Mouse (Mus musculus) midbrain, embryonic 14.5 days (tissue): ENCODE results near the gene Runx1. TPM values are rescaled to one million over a fixed set of nuclear protein-coding genes. Genes with fewer than 3 reads are reported as not detected.

Experiments
- ATAC-seq: fragments of 200-750 bp; cut with Nextera tagmentation; 2 replicates; pipeline ENCODE4 v1.8.0; 2017; ENCODE audit warnings: moderate number of reproducible peaks, moderate library complexity; ENCODE audit not compliant: low FRiP score, low TSS enrichment
- DNase-seq: peaks from one replicate; pipeline ENCODE4 v3.0.0-alpha.2; 2015
- H3K27ac ChIP-seq: fragments of 300-500 bp; sonication (generic); replicated peaks from 2 replicates; pipeline ENCODE4 v1.5.1; 2014; ENCODE audit warnings: mild to moderate bottlenecking, low read depth, low read length, moderate library complexity
- H3K27me3 ChIP-seq: fragments of 300-500 bp; sonication (generic); 2 replicates; pipeline ENCODE4 v1.6.1; 2014; ENCODE audit warnings: low read length, control low read depth, mixed read lengths; ENCODE audit not compliant: control insufficient read depth, insufficient read depth
- H3K36me3 ChIP-seq: fragments of 300-500 bp; sonication (generic); 2 replicates; pipeline ENCODE4 v1.6.1; 2014; ENCODE audit warnings: low read length, control low read depth; ENCODE audit not compliant: control insufficient read depth, insufficient read depth
- H3K4me1 ChIP-seq: fragments of 300-500 bp; sonication (generic); 2 replicates; pipeline ENCODE4 v1.6.1; 2014; ENCODE audit warnings: mild to moderate bottlenecking, antibody characterized with exemption, low read length, control low read depth; ENCODE audit not compliant: control insufficient read depth, insufficient read depth
- H3K4me2 ChIP-seq: fragments of 300-500 bp; sonication (generic); 2 replicates; pipeline ENCODE4 v1.6.1; 2014; ENCODE audit warnings: mild to moderate bottlenecking, low read length, moderate library complexity
- H3K4me3 ChIP-seq: fragments of 300-500 bp; sonication (generic); replicated peaks from 2 replicates; pipeline ENCODE4 v1.5.1; 2014; ENCODE audit warnings: low read depth, low read length
- H3K9ac ChIP-seq: fragments of 300-500 bp; sonication (generic); replicated peaks from 2 replicates; pipeline ENCODE4 v1.6.1; 2014; ENCODE audit warnings: mild to moderate bottlenecking, low read length, moderate library complexity
- H3K9me3 ChIP-seq: fragments of 300-500 bp; sonication (generic); 2 replicates; pipeline ENCODE4 v1.6.1; 2016; ENCODE audit warnings: low read length, control low read depth, mixed read lengths; ENCODE audit not compliant: control insufficient read depth
- WGBS: fragments of 180-500 bp; shearing (Covaris S2); extraction: QIAGEN DNeasy Blood & Tissue Kit; methylation state at CpG from one replicate; pipeline ENCODE4 v1.1.7; 2014; 5-methylcytosine and 5-hydroxymethylcytosine counted together
- polyA plus RNA-seq: library from polyadenylated mRNA; unstranded; fragments of >200 nt; fragmentation: Nextera tagmentation; extraction: Ambion mirVana; gene quantifications from 2 replicates; pipeline ENCODE4 v1.2.1, GENCODE M21; 2014

The Runx1 gene
- polyA plus RNA-seq, 1 experiment from 2014 or later: 0.76 TPM

GRCm38 (mm10) chr16:92741342-92741741 is 84.6 kb downstream of the Runx1 start:
- no peaks in the 10 kb centered on the region for H3K36me3 ChIP-seq
- no peak overlapping the region for H3K4me2 ChIP-seq
- no peak overlapping the region for H3K27ac ChIP-seq
- no peaks in the 10 kb centered on the region for H3K4me1 ChIP-seq
- DNase-seq: no peak
- H3K9me3 ChIP-seq: no peaks in the 10 kb centered on the region
- WGBS: 91% methylated on average over 8 of the region's 8 CpGs
- H3K27me3 ChIP-seq: no peaks in the 10 kb centered on the region
- no peak for ATAC-seq
- H3K9ac ChIP-seq: no peak overlapping the region
- no peak overlapping the region for H3K4me3 ChIP-seq

- Histone ChIP-seq H3K4me1 (no peaks in the 10 kb centered on the region), H3K36me3 (no peaks in the 10 kb centered on the region), H3K9ac (no peak overlapping the region), H3K27ac (no peak overlapping the region), H3K27me3 (no peaks in the 10 kb centered on the region), H3K4me3 (no peak overlapping the region), H3K4me2 (no peak overlapping the region), H3K9me3 (no peaks in the 10 kb centered on the region)
- 62% methylated on average over 9 of the region's 9 CpGs for WGBS
- no peak for DNase-seq
- ATAC-seq: no peak
These were observed 85.4 kb downstream of the Runx1 start for GRCm38 (mm10) chr16:92740541-92740940.

- no peak overlapping the region for H3K4me3 ChIP-seq
- no peak overlapping the region for H3K4me2 ChIP-seq
- no peak overlapping the region for H3K9ac ChIP-seq
- no peak for DNase-seq
- no peaks in the 10 kb centered on the region for H3K36me3 ChIP-seq
- WGBS: 56% methylated on average over 12 of the region's 12 CpGs
- no peaks in the 10 kb centered on the region for H3K4me1 ChIP-seq
- no peak for ATAC-seq
- no peaks in the 10 kb centered on the region for H3K27me3 ChIP-seq
- no peak overlapping the region for H3K27ac ChIP-seq
- no peaks in the 10 kb centered on the region for H3K9me3 ChIP-seq
These were observed 86.0 kb downstream of the Runx1 start for GRCm38 (mm10) chr16:92739997-92740396.

- no peaks in the 10 kb centered on the region for H3K4me1 ChIP-seq
- H3K4me2 ChIP-seq: no peak overlapping the region
- H3K9me3 ChIP-seq: no peaks in the 10 kb centered on the region
- no peaks in the 10 kb centered on the region for H3K36me3 ChIP-seq
- H3K4me3 ChIP-seq: no peak overlapping the region
- H3K27me3 ChIP-seq: no peaks in the 10 kb centered on the region
- H3K27ac ChIP-seq: no peak overlapping the region
- WGBS: 78% methylated on average over 7 of the region's 7 CpGs
- ATAC-seq (no peak), DNase-seq (no peak)
- no peak overlapping the region for H3K9ac ChIP-seq
These were observed 86.7 kb downstream of the Runx1 start for GRCm38 (mm10) chr16:92739071-92739793.

- DNase-seq (no peak), ATAC-seq (no peak)
- no peaks in the 10 kb centered on the region for H3K9me3 ChIP-seq
- H3K36me3 ChIP-seq: no peaks in the 10 kb centered on the region
- H3K27ac ChIP-seq: no peak overlapping the region
- H3K4me2 ChIP-seq: no peak overlapping the region
- H3K9ac ChIP-seq: no peak overlapping the region
- no peaks in the 10 kb centered on the region for H3K27me3 ChIP-seq
- H3K4me3 ChIP-seq: no peak overlapping the region
- WGBS: 81% methylated on average over 11 of the region's 11 CpGs
- no peaks in the 10 kb centered on the region for H3K4me1 ChIP-seq
These were observed 87.4 kb downstream of the Runx1 start for GRCm38 (mm10) chr16:92738476-92739010.

- ATAC-seq: no peak
- 93% methylated on average over 9 of the region's 9 CpGs for WGBS
- H3K27ac ChIP-seq: no peak overlapping the region
These were observed 99.1 kb downstream of the Runx1 start for GRCm38 (mm10) chr16:92726870-92727269.

GRCm38 (mm10) chr16:92724526-92724925 is 101.4 kb downstream of the Runx1 start:
- WGBS: 97% methylated on average over 3 of the region's 3 CpGs
- Histone ChIP-seq H3K27ac (no peak overlapping the region), H3K27me3 (no peaks in the 10 kb centered on the region), H3K4me1 (peaks cover 3% of the 10 kb centered on the region; the same call in 1 of the 2 replicates), H3K9ac (no peak overlapping the region), H3K4me2 (no peak overlapping the region), H3K4me3 (no peak overlapping the region), H3K9me3 (no peaks in the 10 kb centered on the region), H3K36me3 (no peaks in the 10 kb centered on the region)
- no peak for ATAC-seq
- no peak for DNase-seq

More at GRCm38 (mm10) chr16:92726870-92727269, 99.1 kb downstream of the Runx1 start:
- Histone ChIP-seq H3K4me3 (no peak overlapping the region), H3K36me3 (no peaks in the 10 kb centered on the region), H3K27me3 (no peaks in the 10 kb centered on the region), H3K9me3 (no peaks in the 10 kb centered on the region), H3K4me1 (no peaks in the 10 kb centered on the region), H3K4me2 (no peak overlapping the region), H3K9ac (no peak overlapping the region)
- no peak for DNase-seq

GRCm38 (mm10) chr16:92720678-92721077 is 105.3 kb downstream of the Runx1 start:
- 40% methylated on average over 10 of the region's 10 CpGs for WGBS
- Histone ChIP-seq H3K27ac (no peak overlapping the region), H3K9me3 (no peaks in the 10 kb centered on the region), H3K9ac (no peak overlapping the region), H3K4me1 (peaks cover 10% of the 10 kb centered on the region; the same call in 1 of the 2 replicates), H3K27me3 (no peaks in the 10 kb centered on the region), H3K4me3 (no peak overlapping the region), H3K36me3 (no peaks in the 10 kb centered on the region), H3K4me2 (no peak overlapping the region)
- DNase-seq (peak; percentile 65), ATAC-seq (no peak)

GRCm38 (mm10) chr16:92719725-92720124 is 106.2 kb downstream of the Runx1 start:
- 93% methylated on average over 6 of the region's 6 CpGs for WGBS
- Histone ChIP-seq H3K9ac (no peak overlapping the region), H3K36me3 (no peaks in the 10 kb centered on the region), H3K4me2 (no peak overlapping the region), H3K4me1 (peaks cover 13% of the 10 kb centered on the region; the same call in 1 of the 2 replicates), H3K9me3 (no peaks in the 10 kb centered on the region), H3K27me3 (no peaks in the 10 kb centered on the region), H3K27ac (no peak overlapping the region), H3K4me3 (no peak overlapping the region)
- DNase-seq (no peak), ATAC-seq (no peak)
